Mouse (Mus musculus) frontal cortex, adult 2 months (tissue): Measurements from ENCODE around the gene Mmp8. TPM values are rescaled to one million over a fixed set of nuclear protein-coding genes. Genes with fewer than 3 reads are reported as not detected.

Experiments used
- DNase-seq, 2 experiments: peaks; one replicate each; pipeline ENCODE4 v3.0.0; 2022; ENCODE audit warnings: low spot score in 1 of 2; ENCODE audit errors: extremely low spot score in 1 of 2
- polyA plus RNA-seq: library from polyadenylated mRNA; depleted of rRNA; stranded (reverse); fragments of >200 nt; gene quantifications from 2 replicates; pipeline ENCODE4 v1.2.3, GENCODE M21; 2012; rRNA removed

The Mmp8 gene
- polyA plus RNA-seq = 0.04 TPM in 1 of 2 replicates, not detected in the other

GRCm38 (mm10) chr9:7558221-7559017 lies at the start of gene Mmp8:
Gene Mmp8, plus strand, starts transcription at chr9:7558456.
- no peak for DNase-seq

DNA sequence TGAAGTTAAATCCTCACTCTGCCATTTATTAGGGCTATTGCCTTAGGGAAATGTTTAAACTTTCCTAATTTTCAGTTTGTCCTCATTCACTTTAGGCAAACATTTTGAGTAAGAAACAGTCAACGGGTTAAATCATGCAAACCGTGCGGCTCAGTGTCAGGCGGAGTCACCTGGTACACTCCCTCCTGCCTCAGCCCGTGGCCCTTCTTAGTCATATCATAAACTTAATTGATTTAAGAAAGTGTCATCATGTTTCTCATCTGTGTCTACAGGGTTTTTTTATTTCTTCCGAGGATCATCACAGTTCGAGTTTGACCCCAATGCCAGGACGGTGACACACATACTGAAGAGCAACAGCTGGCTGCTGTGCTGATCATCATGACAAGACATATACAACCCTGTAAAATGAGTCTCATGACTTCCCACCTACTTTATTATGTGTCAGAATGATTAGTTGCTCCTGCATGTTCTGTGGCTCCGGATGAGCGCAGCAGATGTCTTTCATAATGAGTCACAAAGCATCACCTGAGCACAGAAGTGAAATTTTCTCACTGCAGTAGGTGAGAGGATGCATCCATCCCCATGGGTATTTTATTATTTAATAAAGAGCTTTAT lies 48.5 kb upstream of the Mmp8 start:
- no peak for DNase-seq

GRCm38 (mm10) chr9:7517944-7518571 lies 40.2 kb upstream of the Mmp8 start:
- DNase-seq = no peak

GRCm38 (mm10) chr9:7526255-7526940 lies 31.9 kb upstream of the Mmp8 start:
- no peak for DNase-seq

DNA sequence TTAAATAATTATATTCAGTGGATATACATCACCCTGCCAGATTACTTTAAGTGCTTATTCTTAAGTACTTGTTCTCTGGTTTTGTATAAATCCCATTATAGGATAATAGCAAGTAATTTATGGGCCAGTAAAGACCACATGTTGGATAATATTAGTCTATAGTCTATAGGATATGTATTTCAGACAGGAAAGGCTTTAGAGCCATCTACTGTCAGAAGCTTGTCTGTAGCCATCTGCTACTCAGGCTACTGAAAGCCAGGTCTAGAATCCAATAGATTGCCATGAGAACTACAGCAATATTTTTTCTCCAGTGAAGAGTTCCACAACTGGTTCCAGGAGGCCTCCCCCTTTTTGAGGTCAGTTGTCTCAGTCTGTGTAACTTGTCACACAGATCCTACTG lies 15.5 kb upstream of the Mmp8 start:
- DNase-seq = no peak

GRCm38 (mm10) chr9:7544923-7545457 lies 13.3 kb upstream of the Mmp8 start:
- DNase-seq = no peak

GRCm38 (mm10) chr9:7545471-7545870 lies 12.8 kb upstream of the Mmp8 start:
- DNase-seq = no peak

DNA sequence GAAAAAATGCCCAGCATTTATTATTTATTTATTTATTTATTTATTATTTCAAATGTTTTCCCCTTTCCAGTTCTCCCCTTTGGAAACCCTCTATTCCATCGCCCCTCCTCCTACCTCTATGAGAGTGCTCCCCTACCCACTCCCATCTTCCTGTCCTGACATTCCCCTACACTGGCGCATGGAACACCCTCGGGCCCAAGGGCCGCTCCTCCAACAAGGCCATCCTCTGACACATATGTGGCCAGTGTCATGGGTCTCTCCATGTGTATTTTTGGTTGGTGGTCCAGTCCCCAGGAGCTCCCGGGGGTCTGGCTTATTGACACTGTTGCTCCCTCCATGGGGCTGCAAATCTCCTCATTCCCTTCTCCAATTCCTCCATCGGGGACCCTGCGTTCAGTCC lies 12.3 kb upstream of the Mmp8 start:
- DNase-seq = no peak

GRCm38 (mm10) chr9:7551943-7552342 lies 6.3 kb upstream of the Mmp8 start:
- no peak for DNase-seq

DNA sequence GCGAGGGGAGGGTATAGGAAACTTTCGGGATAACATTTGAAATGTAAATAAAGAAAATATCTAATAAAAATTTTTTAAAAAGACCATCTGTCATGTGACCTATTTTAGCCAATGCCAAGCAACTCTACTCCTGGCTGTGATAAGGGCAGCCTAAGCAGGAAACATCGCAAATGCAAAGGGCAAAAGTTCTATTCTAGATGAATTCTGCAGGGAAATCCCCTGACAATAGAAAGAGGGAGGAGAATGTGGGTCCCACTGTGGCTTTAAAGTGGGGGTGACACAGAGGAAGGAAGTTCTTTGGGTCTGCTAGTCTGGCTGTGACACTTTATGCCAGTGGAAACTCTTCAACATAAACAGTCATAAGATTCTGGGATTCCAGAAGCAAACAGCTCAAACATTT lies 4.7 kb upstream of the Mmp8 start:
- DNase-seq = no peak

DNA sequence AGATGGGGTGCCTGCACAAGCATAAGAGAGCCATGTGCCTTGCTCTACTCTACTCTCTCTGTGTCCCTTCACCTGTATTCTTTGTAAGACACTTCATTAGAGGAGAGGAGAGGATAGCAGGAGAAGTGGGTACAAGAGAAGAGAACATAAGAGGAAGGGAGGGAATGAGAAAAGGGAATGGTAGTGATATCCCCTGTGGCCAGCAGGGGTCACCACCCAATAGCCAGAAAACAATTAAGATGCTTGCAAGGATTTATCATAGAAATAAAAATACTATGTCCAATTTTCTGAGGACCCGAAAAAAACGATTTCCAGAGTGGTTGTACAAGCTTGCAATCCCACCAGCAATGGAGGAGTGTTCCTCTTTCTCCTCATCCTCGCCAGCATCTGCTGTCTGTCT lies 3.9 kb upstream of the Mmp8 start:
- peak in 1 of 2 experiments; percentile 19 for DNase-seq

DNA sequence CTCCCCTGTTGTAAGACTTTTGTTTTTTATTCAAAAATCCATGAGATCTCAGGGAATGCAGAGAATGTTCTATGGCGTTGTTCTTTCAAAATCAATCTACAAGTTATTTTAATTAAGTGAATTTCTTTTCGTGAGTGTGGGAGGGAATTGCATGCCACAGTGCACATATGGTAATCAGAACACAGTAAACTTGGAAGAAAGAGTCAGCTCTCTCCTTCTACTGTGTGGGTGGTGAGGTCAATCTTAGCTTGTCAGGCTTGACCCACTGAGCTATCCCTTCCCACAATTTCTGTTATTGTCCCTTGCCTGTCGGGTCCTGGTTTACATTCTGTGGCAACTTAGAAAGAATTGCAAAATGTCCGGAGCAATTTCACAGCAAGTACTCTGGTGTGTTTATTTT lies 1.8 kb downstream of the Mmp8 start:
- DNase-seq = no peak

- DNase-seq = no peak
These were observed 9.1 kb downstream of the Mmp8 start for GRCm38 (mm10) chr9:7567376-7567775.

DNA sequence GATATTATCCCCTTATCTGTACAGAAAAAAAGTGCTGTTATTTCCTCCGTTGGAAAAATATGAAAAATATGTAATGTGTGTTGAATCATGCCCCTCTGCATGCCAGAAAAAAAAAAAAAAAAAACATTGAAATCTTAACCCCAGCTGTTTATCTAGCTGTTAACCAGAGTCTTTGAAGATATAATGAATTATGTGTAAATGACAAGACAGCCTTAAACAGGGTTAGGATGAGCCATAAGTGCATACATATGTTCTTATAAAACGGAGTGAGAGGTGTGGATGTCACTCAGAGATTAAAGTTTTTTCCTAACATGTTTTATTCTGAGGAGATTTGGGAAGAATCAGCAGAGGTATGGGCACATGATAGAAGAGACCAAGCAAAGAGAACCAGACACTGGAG lies 9.7 kb downstream of the Mmp8 start:
- DNase-seq = no peak

- DNase-seq = no peak
These were observed 12.2 kb downstream of the Mmp8 start for GRCm38 (mm10) chr9:7570485-7570884.

GRCm38 (mm10) chr9:7571162-7571561 lies 12.9 kb downstream of the Mmp8 start, which contains the start of gene Mmp27:
Gene Mmp27, plus strand, starts transcription at chr9:7571396.
- no peak for DNase-seq

GRCm38 (mm10) chr9:7572188-7572587 lies 13.9 kb downstream of the Mmp8 start:
- DNase-seq = no peak

- DNase-seq = no peak
These were observed 14.5 kb downstream of the Mmp8 start for GRCm38 (mm10) chr9:7572663-7573308.

GRCm38 (mm10) chr9:7575526-7575925 lies 17.3 kb downstream of the Mmp8 start:
- DNase-seq = no peak

DNA sequence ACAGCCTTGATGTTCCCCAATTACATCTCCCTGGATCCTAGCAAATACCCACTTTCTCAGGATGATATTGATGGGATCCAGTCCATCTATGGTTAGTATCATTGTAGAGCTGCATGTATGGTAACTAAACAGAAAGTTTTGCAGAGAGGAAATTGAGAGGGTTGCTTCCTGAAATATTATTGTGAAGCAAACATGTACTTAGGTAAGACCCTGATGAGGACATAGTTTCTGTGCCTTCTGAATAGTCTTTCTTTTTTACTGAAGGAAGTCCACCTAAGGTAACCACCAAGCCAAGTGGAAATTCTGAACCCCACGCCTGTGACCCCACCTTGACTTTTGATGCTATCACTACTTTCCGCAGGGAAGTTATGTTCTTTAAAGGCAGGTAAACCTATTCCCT lies 19.1 kb downstream of the Mmp8 start:
- DNase-seq = no peak
